Mouse (Mus musculus): ENCODE data around the gene Krtap4-2.

- TF ChIP-seq CTCF (IDR thresholded peaks at IDR 0.05; ENCODE audit: control insufficient read depth, insufficient read depth, low read length) (no peak), POLR2A (IDR thresholded peaks at IDR 0.05; ENCODE audit: borderline replicate concordance, control insufficient read depth, low read depth, low read length) (no peak)
These were observed 11.6 kb upstream of the Krtap4-2 start for GRCm38 (mm10) chr11:99646444-99646843.
